Mouse (Mus musculus) spleen, postnatal 14 days (tissue): Measurements from ENCODE around the gene Atl3.

ENCODE experiments used
- DNase-seq, 2 experiments: peaks; one replicate each; pipeline ENCODE4 v3.0.0; 2021 to 2022; ENCODE audit warnings: low spot score in 2 of 2

The Atl3 gene

DNA sequence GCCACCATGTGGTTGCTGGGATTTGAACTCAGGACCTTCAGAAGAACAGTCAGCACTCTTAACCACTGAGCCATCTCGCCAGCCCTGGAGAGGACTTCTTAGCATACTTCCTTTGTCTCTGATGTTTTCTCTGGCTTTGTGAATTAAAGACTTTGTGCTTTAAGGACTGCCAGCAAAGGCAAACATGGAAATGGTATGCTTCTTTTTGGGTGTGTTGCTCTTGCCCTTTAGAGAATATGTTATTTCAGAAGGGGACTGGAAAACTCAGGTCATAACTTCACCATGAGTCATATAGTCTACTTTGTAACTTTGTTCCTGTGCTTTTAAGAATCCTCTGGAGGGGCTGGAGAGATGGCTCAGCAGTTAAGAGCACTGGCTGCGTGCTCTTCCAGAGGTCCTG, 5.0 kb downstream of the Atl3 start:
- no peak for DNase-seq

DNA sequence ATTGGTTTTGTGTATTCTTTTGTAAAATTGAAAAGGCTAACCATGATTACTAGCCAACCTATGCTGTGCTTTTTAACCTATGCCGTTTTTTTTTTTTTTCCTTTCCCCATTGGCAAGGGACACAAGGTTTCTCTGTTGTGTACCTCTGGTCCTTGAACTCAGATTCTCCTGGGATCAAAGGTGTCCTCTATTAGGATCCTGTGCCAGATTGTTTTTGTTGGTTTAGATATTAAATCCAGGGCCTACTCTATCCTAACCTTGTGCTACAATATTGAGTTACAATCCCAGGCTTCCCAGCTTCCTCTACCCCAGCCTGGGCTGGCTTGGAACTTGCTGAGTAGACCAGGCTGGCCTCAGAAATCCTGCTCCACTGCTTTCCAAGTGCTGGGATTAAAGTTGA, 6.9 kb downstream of the Atl3 start:
- DNase-seq, result no peak

DNA sequence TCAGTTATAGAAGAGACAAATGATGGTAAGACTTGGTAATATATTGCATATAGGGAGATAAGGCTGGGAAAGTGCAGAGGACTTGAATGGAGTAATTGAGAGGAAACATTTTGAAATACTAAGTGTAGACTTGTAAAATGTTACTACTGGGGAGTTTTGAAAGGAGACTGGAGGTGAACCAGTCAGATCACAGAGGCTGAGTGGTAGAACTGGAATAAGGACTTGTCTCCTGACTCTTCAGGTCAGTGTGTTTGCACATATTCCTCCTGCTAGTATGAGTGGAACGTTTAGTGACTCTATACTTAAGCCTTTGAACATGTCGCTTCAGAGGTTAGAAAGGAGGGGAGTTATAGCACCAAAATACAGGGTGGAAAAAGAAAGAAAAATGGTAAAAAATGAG, 8.6 kb downstream of the Atl3 start:
- no peak for DNase-seq

DNA sequence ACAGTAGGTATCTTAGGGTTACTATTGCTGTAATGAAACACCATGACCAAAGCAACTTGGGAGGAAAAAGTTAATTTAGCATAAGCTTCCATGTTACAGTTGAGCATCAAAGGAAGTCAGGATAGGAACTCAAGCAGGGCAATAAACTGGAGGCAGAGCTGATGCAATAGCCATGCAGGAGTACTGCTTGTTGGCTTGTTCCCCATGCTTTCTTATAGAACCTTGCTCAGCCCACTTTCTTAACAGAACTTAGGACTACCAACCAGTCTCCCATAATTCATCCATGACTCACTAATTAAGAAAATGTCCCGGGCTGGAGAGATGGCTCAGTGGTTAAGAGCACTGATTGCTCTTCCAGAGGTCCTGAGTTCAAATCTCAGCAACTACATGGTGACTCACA, 12.5 kb downstream of the Atl3 start:
- DNase-seq, result no peak

DNA sequence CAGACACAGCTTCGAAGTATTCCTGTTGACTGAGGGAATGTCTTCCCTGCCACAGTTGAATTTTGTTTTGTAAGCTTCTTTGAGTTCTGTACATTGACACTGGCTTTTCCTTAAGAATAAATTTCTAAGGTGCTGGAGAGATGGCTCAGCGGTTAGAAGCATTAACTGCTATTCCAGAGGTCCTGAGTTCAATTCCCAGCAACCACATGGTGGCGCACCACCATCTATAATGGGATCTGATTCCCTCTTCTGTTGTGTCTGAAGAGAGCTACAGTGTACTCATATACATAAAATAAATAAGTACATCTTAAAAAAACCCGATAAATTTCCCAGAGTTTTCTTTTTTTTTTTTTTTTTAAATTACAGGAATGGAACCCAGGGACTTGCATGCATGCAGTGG, 14.2 kb downstream of the Atl3 start:
- no peak for DNase-seq

DNA sequence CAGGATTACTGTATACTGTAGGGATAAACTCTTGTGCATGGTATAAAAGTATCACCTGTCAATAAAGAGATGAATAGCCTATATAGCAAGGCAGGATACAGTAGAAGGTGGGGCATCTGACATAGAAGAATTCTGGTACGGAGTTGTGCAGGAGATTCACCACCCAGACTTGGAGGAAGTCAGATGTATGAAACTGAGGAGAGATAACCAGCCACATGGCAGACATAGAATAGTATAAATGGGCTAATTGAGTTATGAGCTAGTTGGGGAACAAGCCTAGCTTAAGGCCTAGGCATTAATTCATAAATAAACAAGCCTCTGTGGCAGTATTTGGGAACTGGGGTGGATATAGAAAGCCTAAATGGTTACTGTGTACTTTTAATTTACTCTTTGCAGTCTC, 22.6 kb downstream of the Atl3 start:
- no peak for DNase-seq

DNA sequence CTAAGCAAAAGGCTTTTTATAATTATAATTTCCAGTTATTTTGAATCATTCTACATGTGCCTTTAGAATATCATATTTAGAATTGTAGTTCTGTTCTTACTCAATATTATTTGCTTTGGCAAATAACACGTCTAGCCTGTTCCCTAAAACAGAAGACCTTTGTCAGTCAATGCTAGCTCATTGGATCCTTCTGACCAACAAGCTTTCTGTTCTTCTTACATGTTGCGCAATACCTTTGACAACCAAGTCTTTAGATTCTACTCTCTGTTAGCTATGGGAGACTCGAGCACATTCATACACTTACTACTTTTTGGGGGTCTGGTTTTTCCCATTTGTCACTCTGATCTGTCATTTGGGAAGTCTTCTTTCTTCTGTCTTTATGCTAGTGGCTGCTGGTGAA, 27.8 kb downstream of the Atl3 start:
- no peak for DNase-seq

DNA sequence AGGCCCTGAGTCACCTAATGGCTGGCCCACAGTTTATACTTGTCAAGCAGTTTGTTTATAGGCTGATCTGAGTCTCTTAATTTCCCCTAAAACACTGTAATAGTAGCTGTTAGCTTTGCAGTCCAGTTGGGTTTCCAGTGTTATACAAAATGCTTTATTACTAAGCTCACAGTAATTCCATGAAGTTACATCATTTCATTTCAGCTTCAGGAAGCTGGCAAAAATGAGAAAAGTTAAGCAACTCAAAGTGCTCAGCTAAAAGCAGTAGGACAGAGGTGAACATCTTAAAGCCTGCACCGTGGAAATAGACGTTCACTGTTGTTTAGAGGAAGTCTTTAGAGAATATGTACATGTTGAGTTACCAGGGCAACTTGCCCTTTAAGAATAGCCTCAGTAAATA, 29.0 kb downstream of the Atl3 start:
- DNase-seq, result no peak

DNA sequence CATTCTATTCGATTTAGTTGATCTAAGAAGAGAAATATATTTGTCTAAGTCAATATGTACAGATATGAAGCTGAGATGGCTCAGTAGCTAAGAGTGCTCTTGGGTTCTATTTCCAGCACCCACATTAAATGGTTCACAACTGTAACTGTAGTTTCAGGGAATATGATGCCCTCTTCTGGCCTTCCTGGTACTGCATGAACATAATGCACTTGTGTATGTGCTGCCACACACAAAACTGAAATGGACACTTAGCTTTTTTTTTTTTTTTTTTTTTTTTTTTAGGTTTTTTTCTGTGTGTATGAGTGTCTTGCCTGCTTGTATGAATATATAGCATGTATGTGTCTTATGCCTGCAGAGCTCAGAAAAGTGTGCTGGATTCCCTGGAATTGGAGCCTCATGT, 29.5 kb downstream of the Atl3 start:
- DNase-seq, result peak in 1 of 2 experiments; percentile 17

DNA sequence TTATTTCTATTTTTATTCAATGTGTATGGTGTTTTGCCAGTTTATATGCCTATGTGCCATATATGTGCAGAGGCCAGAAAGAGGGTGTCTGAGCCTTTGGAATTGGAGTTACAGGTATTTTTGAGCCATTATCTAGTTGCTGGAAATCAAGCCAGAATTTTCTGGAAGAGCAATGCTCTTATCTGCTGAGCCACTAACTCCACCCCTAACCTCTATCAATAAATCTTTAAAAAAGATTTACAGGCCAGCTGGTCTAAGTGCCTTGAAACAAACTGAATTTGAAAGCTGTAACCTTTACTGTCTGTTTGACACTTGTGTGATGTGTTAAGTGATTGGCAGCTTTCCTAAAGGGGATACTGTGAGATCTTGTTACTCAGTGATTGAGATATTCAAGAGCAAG, 29.9 kb downstream of the Atl3 start:
- DNase-seq, result no peak

DNA sequence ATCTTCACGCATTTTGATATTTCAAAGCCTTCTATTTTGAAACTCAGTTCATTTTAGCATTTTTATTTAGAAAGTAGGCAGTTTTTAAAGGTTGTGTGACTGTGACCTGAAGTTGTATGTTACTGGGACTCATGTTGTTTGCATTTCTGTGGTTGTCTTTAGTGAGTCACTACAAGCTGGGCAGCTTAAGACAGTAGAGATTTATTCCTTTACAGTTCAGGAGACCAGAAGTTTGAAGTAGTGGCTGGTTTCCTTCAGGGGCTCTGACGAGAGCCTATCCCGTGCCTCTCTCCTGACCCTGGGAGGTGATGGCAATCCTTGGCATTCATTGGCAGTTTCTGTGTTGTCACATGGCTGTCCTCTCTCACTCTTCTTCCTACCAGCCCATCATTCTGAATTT, 31.0 kb downstream of the Atl3 start:
- no peak for DNase-seq

DNA sequence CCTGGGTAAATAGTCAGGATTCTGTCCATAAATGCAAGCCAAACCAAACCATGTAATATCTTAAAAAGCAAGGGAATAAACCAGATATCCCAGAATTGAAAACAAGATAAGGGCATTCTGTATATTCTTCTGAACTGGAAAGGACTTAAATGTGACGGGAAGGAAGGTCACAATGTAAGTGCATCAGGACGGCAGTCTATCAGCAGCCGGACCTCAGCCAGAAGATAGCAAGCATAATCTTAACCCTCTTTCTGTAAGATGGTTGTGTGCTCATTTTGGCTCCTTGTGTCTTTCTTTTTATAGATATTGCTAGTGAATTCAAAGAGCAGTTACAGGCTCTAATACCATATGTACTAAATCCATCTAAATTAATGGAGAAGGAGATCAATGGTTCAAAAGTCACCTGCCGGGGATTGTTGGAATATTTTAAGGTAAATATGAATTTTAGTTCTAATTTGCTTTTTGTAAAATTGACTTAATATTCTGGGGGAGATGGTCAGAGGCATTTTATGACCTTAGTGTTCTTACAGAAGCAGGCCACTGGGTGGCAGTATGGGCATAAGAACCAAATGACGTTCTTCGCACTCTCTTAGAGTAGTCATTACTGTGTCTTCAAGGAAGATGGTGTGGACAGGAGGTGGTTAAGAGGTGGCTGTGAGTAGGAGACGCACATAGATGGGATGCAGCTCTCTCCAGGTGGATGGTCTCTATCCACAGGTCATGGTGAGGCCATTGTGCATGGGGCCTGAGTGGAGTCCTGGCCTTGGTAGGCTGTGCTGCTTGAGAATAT, 35.0 kb downstream of the Atl3 start:
- peak; percentile 17 to 57 for DNase-seq

DNA sequence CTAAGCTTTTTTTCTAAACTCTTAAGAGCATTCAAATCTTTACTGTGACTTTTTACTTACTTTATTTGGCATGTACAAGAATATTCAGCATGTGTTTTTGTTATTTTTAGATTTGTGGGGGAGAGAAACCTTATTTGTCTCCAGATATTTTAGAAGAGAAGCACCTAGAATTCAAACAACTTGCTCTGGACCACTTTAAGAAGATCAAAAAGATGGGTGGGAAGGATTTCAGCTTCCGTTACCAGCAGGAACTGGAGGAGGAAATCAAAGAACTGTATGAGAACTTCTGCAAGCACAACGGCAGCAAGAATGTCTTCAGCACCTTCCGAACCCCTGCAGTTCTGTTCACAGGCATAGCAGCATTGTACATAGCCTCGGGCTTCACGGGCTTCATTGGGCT, 38.1 kb downstream of the Atl3 start:
- no peak for DNase-seq

DNA sequence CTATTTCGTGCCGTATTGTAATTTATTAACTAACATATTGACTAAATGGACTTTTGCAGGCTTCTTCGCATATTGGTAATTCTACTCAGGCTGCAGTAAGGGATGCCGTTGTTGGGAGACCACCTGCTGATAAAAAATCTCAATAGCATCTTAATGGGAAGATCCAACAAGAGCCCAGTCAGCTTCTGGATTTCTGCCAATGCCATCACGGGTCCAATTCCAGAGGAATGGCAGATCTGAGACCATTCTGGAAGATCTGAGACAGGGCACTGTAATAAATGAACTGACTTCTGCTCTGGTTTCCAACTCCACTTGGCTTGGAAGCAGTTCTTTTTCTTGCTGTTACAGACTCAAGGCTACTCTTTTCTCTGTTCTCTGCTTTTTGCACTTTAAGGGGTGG, 40.1 kb downstream of the Atl3 start:
- DNase-seq, result no peak

DNA sequence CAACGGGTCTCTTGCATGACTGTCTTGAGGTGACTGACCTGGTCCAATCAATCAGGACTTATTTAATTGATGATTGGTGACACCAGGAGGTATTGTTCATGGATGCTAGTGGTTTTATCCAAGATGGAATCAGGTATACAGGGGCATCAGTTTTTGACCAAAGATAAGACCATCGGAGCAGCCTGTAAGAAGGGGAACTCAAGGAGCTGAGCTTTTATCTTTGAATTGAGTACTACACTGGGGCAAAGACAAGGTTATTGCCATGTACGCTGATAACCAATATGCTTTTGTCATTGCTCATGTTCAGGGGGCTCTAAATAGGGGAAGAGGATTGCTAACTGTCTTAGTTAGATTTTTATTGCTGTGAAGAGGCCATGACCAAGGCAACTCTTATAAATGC, 55.1 kb downstream of the Atl3 start:
- no peak for DNase-seq

DNA sequence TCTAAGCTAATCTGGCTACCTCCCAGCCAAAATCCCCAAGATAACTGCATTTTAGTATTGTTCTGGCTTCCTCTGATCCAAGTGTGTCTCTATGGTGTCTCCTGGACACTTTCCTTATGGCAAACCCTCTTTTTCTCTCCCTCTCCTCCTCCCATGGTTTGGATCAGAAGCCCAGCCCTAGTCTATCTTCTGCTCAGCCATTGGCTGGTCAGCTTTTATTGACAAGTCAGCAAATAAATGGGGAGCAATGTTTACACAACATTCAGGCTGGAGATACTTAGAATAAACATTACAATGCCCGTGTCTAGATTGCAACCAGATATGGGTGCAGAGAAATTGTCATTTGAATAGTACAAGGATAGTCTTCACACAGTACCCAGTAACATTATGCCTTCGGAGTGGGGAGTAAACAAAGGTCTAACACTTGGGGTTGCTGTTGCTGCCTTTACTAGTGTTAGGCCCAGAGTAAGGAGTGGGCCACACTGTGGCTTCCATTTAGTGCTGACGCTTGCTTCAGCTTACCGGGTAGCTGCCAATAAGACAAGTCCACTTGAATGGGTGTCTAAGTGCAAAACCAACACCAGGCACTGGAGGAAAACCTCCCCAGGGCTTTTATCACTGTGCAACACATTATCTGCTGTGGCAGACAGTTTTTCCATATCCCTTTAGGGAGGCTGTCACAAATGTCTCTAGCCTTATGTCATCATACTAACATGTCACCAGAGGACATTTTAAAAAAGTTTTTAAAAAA, 57.9 kb downstream of the Atl3 start:
- DNase-seq, result no peak

DNA sequence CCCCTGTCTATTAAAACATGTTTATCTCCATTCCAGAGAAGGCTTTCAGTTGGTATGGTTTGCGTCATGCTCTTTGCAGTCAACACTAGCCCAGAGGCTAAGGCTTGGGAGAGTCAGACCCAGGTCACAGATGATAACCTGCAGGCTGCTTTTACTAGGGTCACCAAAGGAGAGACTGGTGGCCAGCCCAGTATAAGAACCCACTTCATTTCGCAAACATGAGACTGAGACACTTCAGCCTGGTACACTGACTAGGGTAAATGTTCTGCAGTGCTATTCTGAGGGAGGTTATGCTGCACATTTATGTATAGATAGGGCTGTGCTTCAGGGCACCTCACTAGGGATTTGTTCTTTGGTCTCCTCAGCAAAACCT, 58.4 kb downstream of the Atl3 start:
- DNase-seq, result no peak

DNA sequence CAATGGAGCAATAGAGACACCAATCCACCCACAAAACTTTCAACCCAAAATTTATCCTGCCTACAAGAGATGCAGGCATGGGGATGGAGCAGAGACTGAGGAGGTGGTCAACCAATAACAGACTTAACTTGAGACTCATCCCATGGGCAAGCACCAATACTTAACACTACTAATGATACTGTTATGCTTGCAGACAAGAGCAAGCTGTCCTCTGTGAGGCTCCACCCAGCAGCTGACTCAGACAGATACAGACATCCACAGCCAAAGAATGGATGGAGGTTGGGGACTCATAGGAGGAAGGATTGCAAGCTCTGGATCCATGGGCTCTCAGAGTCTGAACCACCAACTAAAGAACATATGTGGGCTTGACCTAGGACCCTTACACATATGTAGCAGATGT, 59.6 kb downstream of the Atl3 start:
- DNase-seq, result no peak

DNA sequence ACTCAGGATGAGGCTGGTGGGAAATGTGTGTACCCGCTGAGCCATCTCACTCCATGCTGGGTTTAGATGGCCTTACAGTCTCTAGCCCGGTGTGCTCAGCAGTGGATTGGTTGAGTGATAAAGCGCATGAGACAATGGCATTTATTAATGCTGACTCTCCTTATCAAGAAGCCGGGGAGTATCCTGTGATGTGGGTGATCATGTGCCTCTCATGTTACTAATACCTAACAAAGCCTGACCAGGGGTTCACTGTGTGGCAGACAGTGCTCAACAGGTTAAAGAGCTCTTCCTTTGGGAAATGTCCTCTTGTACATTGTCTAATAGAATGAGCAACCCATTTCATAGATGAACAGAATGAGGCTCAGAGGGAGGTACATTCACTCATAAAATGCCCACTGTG, 61.0 kb downstream of the Atl3 start:
- DNase-seq, result no peak

DNA sequence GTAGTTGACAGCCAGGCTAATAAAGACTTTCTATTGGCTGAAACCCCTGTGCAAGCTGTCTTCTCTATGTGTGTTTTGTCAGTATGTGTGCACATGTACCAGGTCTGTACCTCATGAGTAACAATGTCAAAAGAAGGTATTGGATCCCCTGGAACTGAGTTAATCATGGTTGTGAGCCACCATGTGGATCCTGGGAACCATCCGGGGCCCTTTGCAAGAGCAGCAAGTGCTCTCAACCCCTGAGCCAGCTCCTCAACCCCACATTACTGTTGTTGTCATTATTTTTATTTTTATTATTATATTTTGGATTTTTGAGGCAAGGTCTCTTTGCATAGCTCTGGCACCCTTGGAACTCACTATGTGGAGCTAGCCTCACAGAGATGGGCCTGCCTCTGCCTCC, 62.8 kb downstream of the Atl3 start:
- no peak for DNase-seq

DNA sequence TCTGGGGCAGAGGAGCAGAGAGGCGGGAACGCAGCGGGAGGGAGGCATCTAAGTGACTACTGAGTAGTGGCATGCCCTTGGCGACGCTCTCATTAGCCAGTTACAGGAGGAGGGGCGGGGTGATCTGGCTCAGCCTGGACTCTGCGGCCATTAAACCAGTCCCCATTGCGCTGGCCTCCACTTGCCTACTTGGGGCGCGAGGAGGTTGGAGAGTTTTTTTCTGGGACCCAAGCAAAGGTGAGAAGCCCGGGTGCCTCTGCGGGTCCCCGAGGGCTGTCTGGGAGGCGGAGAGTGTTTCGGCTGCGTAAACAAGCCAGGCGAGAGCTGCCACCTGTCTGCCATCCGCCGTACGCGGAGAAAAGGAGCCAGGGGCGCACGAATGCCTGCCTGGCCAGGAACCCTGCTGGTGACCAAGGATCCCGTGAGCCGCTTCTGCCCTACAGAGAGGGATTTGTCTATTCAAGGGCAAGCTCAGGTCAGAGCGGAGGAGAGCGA, 63.5 kb downstream of the Atl3 start, which contains the start of gene Pla2g16:
Gene Pla2g16 (plus strand): TSS at position 132 of the 495 bp plus-strand sequence.
- DNase-seq, result peak; percentile 46 to 59

DNA sequence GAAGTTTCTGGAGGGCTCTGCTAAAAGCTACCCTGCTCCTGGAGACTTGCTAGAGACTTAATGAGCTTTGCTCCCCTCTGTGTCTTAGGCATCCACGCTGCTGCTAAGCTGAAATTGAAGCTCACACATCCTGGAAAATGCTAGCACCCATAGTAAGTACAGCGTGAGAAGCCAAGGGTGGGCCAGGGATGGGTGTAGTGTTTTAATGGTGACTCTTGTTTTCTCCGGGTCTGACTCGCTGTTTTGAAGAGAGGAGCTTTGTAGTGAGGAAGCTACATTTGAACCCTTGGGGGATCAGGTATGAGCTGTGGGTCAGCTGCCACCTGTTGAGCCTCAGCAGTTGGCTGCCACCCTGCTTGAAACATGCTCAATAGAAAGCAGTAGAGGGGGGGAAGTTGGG, 64.0 kb downstream of the Atl3 start:
- DNase-seq, result no peak

DNA sequence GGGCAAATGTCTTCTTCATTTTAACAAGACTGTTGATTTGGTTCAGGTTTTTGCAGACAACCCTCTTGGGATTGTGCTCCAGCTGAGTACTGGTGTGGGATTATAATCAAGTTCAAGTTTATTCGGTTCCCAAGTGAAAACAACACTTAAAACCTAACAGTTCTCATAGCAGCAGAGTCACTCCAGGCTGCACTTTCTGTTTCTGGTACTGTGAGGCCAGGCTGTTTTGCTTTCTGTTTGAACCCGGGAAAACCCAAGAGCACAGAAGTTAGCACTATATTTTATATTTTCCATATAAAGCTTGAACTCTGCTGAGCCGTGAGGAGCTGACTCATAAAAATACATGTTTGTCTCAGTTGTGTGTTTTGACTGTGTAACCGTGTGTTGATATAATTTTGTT, 64.8 kb downstream of the Atl3 start:
- DNase-seq, result no peak
